Mouse (Mus musculus): ENCODE data around the gene Mmp14.

DNA sequence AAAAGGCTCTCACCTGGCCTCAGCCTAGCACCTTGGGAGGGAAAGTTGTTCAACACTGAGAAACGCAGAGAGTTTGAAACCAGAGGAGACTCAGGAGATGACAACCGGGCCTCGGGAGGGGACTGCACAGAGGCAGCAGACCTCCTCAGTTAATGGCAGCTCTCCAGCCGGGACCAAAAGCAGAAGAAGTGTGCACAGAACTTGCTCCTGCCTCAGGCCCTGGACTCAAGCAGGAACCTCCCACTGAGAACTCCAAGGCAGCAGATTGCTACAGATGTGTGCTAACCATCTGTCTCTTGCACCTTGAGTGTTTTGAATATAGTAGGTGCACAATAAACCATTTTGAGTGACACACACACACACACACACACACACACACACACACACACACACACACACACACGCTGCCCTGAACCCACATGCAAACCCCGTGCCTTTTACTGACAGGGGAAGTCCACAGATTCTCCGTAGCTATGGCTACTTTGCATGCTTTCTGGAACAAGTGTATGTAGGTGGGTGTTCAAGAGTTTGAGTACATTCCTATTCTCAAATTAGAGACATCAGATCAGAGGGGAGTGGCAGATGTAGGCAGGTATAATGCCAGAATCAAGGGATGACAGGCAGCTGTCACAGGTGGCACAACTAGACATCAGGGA lies 33.4 kb upstream of the Mmp14 start:
- no peak for TF ChIP-seq POLR2A (IDR thresholded peaks at IDR 0.05; ENCODE audit: insufficient read depth, low read depth, low read length)
- TF ChIP-seq CTCF (IDR thresholded peaks at IDR 0.05; ENCODE audit: insufficient read depth, low read depth, low read length), result no peak
